Mouse (Mus musculus): ENCODE measurements around the gene Rpl41. TPM values are rescaled to one million over a fixed set of nuclear protein-coding genes. Genes with fewer than 3 reads are reported as not detected.
A peak's percentile ranks its signal among the peaks of the same experiment; 100 is the strongest.

The Rpl41 gene
- 1,477 and 10,817 TPM in 2 replicates for polyA plus RNA-seq (2012; ENCODE audit: insufficient read depth, low replicate concordance)

DNA sequence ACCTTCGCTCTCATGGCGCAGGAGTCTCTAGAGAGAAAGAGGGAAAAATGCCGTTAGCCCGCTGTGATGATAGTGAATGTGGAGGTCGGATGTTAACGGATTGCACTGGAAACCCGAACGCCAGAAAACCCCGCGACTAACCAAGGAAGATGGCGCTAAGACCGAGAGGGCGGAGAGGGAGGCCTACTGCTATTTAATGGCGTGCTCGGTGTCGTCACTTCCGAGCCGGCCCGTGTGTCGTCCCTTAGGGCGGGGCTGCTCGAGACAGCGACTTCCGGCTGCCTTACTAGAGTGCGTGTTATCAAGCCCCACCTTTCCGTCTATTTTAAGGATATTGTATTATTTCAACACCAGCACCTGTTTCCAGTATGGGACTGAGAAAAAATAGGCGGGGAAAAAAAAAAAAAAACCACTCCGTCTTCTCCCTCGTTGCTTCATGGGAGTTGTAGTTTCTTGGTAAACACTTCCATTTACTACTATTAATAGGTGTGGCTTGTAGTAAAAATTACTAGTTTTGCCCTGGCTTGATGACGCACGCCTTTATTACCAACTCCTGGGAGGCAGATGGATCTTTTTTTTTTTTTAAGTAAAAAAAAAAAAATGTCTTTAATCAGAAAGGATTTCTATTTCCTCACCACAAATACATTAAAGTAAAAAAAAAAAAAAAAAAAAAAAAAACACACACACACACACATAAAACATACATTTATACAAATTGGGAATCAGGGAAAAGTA, at the start of gene Rpl41:
Gene Rpl41, minus strand, starts transcription at position 359 of the 735 bp plus-strand sequence.
- no peaks in the 10 kb centered on the region for H3K27me3 ChIP-seq (replicated peaks)
- 0 out of 2 replicates have a peak, but pooled peaks have one; percentile 50 for TF ChIP-seq FLI1 (IDR thresholded peaks at IDR 0.05; ENCODE audit: low read length)
- peak; percentile 66; the same call in 1 of the 3 replicates for TF ChIP-seq GATA1 (IDR thresholded peaks at IDR 0.05; ENCODE audit: borderline replicate concordance, low read length)
- H3K36me3 ChIP-seq (replicated peaks; ENCODE audit: low read length): peaks cover 20% of the 10 kb centered on the region
- H3K4me3 ChIP-seq (replicated peaks): peak within 1 kb of the TSS; percentile 95
- no peaks in the 10 kb centered on the region for H3K9me3 ChIP-seq
- peaks cover 39% of the 10 kb centered on the region for H3K4me1 ChIP-seq

DNA sequence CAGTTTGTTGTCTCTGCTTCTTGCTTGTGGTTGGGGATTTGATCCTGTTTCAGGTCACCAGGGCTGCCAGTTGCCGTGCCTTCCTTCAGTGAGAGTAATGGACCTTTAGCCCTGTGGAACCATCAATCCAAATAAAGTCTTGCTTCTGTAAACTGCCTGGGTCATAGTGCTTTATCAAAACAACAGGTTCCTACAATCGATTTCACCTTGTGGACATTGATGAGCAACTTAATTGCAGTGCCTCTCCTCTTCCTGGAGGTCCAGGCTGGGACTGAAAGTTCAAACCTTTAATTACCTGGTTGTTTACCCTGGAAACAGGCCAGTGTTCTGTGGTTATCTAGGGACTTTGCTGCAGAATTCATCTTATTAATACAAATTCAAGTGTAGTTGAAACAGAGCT, 49.4 kb upstream of the Rpl41 start:
- TF ChIP-seq GATA1 (IDR thresholded peaks at IDR 0.05; ENCODE audit: borderline replicate concordance, low read length): no peak
- TF ChIP-seq FLI1 (IDR thresholded peaks at IDR 0.05; ENCODE audit: low read length): no peak
- no peaks in the 10 kb centered on the region for H3K9me3 ChIP-seq
- H3K36me3 ChIP-seq (replicated peaks; ENCODE audit: low read length): no peaks in the 10 kb centered on the region
- no peak overlapping the region for H3K4me3 ChIP-seq (replicated peaks)
- H3K27me3 ChIP-seq (replicated peaks): peaks cover 26% of the 10 kb centered on the region
- peaks cover under 1% of the 10 kb centered on the region for H3K4me1 ChIP-seq

GRCm38 (mm10) chr10:128592797-128593196, 43.7 kb upstream of the Rpl41 start:
- H3K27me3 ChIP-seq (replicated peaks): peaks cover 61% of the 10 kb centered on the region
- TF ChIP-seq FLI1 (IDR thresholded peaks at IDR 0.05; ENCODE audit: low read length) (no peak), GATA1 (IDR thresholded peaks at IDR 0.05; ENCODE audit: borderline replicate concordance, low read length) (no peak)
- H3K9me3 ChIP-seq: no peaks in the 10 kb centered on the region
- H3K4me1 ChIP-seq: peaks cover 30% of the 10 kb centered on the region
- H3K4me3 ChIP-seq (replicated peaks): no peak overlapping the region
- no peaks in the 10 kb centered on the region for H3K36me3 ChIP-seq (replicated peaks; ENCODE audit: low read length)

GRCm38 (mm10) chr10:128591436-128591835, 42.3 kb upstream of the Rpl41 start:
- H3K27me3 ChIP-seq (replicated peaks): peaks cover 72% of the 10 kb centered on the region
- H3K4me1 ChIP-seq: peaks cover 37% of the 10 kb centered on the region
- TF ChIP-seq GATA1 (IDR thresholded peaks at IDR 0.05; ENCODE audit: borderline replicate concordance, low read length): no peak
- no peak for TF ChIP-seq FLI1 (IDR thresholded peaks at IDR 0.05; ENCODE audit: low read length)
- H3K4me3 ChIP-seq (replicated peaks): no peak overlapping the region
- no peaks in the 10 kb centered on the region for H3K36me3 ChIP-seq (replicated peaks; ENCODE audit: low read length)
- H3K9me3 ChIP-seq: no peaks in the 10 kb centered on the region

DNA sequence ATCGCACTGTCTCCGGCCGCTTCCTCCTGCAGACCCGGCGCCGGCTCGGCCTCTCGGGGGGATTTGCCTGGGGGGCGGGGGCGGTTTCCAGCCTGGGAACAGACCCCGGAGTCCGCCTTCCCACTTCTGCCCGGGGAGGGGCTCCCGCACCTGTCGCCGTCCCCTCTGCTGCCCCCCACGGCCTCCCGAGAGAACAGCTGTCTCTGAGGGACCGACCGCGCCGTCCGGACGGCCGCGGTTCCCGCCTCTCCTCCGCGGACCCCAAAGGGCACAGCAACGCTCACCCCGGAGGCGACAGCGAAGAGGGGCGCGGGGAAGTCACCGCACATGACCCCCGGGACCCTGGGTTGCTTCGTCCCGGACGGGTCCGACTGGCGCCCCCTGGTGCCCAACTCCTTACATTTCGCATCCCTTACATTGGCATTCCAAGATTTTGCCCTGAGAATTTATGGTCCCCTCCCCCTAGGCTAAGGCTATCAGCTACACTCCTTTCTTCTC, 41.1 kb upstream of the Rpl41 start:
- peaks cover 79% of the 10 kb centered on the region for H3K27me3 ChIP-seq (replicated peaks)
- no peaks in the 10 kb centered on the region for H3K36me3 ChIP-seq (replicated peaks; ENCODE audit: low read length)
- no peaks in the 10 kb centered on the region for H3K9me3 ChIP-seq
- H3K4me3 ChIP-seq (replicated peaks): peak overlapping the region; percentile 93
- TF ChIP-seq FLI1 (IDR thresholded peaks at IDR 0.05; ENCODE audit: low read length): no peak
- TF ChIP-seq GATA1 (IDR thresholded peaks at IDR 0.05; ENCODE audit: borderline replicate concordance, low read length): no peak
- H3K4me1 ChIP-seq: peaks cover 42% of the 10 kb centered on the region

DNA sequence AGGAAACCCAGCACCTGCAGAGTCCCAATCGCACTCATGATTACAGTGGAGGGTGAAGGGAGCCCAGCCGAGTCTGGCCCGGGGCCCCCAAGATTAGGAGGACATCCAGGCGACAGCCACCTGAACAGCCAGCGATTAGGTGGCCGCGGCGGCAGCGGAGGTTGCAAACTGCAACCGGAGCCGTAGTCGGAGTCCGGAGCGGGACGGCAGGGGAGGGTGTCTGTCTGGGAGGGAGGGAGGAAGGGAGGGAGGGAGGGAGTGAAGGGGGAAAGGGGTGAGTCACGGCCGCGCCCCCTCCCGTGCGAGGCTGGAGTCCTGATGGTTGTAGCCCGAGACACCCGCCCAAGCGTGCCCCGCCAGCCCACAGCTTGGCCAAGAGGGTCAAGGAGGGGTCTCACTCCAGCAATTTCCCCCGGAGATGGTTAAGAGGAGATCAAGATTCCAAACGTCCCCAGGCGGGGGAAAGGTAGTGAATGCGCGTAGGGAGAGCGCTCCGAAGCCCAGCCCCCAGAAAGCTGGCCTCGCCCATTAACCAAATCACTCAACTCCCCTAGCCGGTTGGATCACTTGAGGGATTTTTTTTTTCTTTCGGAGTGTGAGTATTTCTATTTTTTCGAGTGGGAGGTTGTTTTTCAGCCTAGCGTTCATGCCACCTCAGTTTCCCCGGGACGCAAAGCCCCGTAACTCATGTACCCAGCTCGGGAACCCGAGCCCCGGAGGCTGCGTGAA, 40.5 kb upstream of the Rpl41 start, which contains the start of gene Erbb3:
Gene Erbb3, minus strand, starts transcription at position 189 of the 729 bp plus-strand sequence.
- no peak for TF ChIP-seq GATA1 (IDR thresholded peaks at IDR 0.05; ENCODE audit: borderline replicate concordance, low read length)
- no peak for TF ChIP-seq FLI1 (IDR thresholded peaks at IDR 0.05; ENCODE audit: low read length)
- peaks cover 42% of the 10 kb centered on the region for H3K4me1 ChIP-seq
- no peaks in the 10 kb centered on the region for H3K36me3 ChIP-seq (replicated peaks; ENCODE audit: low read length)
- H3K27me3 ChIP-seq (replicated peaks): peaks cover 82% of the 10 kb centered on the region
- H3K9me3 ChIP-seq: no peaks in the 10 kb centered on the region
- peak within 1 kb of the TSS; percentile 93 for H3K4me3 ChIP-seq (replicated peaks)

DNA sequence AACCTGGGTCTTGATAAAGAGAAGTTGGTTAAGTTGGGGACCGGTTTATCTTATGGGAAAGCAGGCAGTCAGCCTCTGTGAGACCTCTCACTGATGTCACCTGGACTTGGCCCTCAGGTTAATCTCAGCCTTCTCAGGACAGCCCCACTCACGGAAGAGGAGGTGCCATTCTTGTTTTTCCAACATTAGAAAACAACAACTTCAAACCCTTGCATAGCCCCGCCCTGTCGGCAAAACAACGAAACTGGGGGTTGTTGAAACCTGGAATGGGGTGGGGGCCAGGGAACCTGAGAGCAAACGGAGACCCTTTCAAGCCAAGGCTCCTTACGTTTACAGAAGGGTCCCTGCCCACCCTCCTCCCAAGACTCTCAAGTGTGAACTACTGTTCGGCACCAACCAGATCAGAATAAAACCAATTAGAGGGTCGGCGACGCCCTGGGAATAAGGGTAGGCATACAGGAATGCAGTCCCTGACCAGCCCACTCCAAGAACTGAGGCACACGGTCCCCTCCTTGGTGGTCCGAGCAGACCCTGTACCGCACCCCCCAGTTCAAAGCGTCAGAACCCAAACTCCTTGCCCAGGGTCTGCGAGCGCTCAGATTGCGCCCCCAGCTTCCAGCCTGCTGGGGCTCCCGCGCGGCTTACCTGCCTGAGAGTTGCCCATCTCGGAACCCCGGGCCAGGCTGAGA, 39.8 kb upstream of the Rpl41 start:
- no peaks in the 10 kb centered on the region for H3K9me3 ChIP-seq
- peaks cover 45% of the 10 kb centered on the region for H3K4me1 ChIP-seq
- H3K4me3 ChIP-seq (replicated peaks): peak overlapping the region; percentile 93
- peaks cover 83% of the 10 kb centered on the region for H3K27me3 ChIP-seq (replicated peaks)
- TF ChIP-seq GATA1 (IDR thresholded peaks at IDR 0.05; ENCODE audit: borderline replicate concordance, low read length) (no peak), FLI1 (IDR thresholded peaks at IDR 0.05; ENCODE audit: low read length) (no peak)
- H3K36me3 ChIP-seq (replicated peaks; ENCODE audit: low read length): no peaks in the 10 kb centered on the region

DNA sequence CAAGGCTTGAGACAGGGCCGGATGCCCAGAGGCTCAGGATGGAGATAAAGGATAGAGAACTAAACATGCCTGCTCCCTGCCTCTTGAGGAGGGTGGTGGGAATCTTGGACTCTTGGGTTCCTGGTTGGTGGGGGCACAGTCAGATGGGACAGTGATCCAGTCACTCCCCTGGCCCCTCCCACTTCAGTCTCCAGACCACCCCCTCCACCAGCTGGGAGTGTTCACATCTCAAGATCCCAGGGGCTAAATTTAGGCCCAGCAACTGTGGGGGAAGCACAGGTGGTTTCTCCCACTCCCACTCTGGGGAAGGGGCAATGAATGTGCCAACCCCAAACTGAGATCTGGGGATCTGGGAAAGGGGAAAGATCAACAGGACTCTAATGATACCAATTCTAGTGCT, 39.0 kb upstream of the Rpl41 start:
- no peaks in the 10 kb centered on the region for H3K9me3 ChIP-seq
- H3K27me3 ChIP-seq (replicated peaks): peaks cover 88% of the 10 kb centered on the region
- H3K36me3 ChIP-seq (replicated peaks; ENCODE audit: low read length): no peaks in the 10 kb centered on the region
- H3K4me1 ChIP-seq: peaks cover 53% of the 10 kb centered on the region
- H3K4me3 ChIP-seq (replicated peaks): no peak overlapping the region
- TF ChIP-seq GATA1 (IDR thresholded peaks at IDR 0.05; ENCODE audit: borderline replicate concordance, low read length) (no peak), FLI1 (IDR thresholded peaks at IDR 0.05; ENCODE audit: low read length) (no peak)

DNA sequence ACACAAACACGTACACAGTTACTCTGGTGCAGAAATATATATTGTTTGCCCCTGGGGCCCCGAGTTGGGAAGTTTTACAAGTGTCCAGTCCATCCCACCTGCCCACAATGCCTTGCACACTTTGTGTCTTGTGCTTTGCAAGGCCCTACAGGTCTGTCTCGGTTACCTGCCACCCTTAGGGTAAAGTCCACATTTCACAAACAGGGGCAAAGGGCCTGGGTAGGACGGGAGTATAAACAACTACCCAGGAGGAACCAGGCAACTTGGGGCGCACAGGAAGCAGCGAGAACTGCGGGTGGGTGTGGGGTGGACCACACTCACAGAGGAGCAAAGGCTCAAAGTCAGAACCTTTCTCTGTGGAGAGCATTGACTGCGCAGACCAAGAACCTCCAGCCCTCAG, 38.6 kb upstream of the Rpl41 start:
- TF ChIP-seq FLI1 (IDR thresholded peaks at IDR 0.05; ENCODE audit: low read length) (no peak), GATA1 (IDR thresholded peaks at IDR 0.05; ENCODE audit: borderline replicate concordance, low read length) (no peak)
- H3K4me3 ChIP-seq (replicated peaks): no peak overlapping the region

More for the DNA sequence above, 38.6 kb upstream of the Rpl41 start:
- H3K9me3 ChIP-seq: no peaks in the 10 kb centered on the region
- H3K36me3 ChIP-seq (replicated peaks; ENCODE audit: low read length): no peaks in the 10 kb centered on the region
- peaks cover 88% of the 10 kb centered on the region for H3K27me3 ChIP-seq (replicated peaks)
- peaks cover 54% of the 10 kb centered on the region for H3K4me1 ChIP-seq
